Mouse (Mus musculus) lung, adult 2 months (tissue): Measurements from ENCODE around the gene Yipf1.

Source experiments
- CTCF ChIP-seq: fragments of 200-500 bp; IDR thresholded peaks from 2 replicates; pipeline ENCODE4 v1.5.1; 2011; ENCODE audit warnings: mild to moderate bottlenecking, low read length, control low read depth; ENCODE audit not compliant: insufficient read depth
- POLR2A ChIP-seq: fragments of 200-500 bp; IDR thresholded peaks from 2 replicates; pipeline ENCODE4 v1.6.1; 2011; ENCODE audit warnings: low read depth, mild to moderate bottlenecking, control low read depth, low read length, borderline replicate concordance; ENCODE audit errors: extremely low read depth

GRCm38 (mm10) chr4:107380871-107381270, 66.7 kb downstream of the Yipf1 start:
- no peak for TF ChIP-seq CTCF
- TF ChIP-seq POLR2A, result no peak
